Comparison of ENCODE assay signal across 22 mouse cellular contexts in genomic region chr14:14960441-14960988, GRCm38 (mm10).
DNase-seq lines count a peak whose midpoint lies in the region; ATAC-seq and TF ChIP-seq lines count a peak whose summit lies in the region.
"Had no signal": no experiment of that assay in that cellular context is flagged by ENCODE, and none has a peak within 500 bp of the region (broad histone marks: within the 10 kb centered on the region; RNA-seq: fewer than 3 reads in every experiment).

No protein-coding gene starts in this region.

- H3K9me3 ChIP-seq in hindbrain, embryonic 13.5 days = no peaks in the 10 kb centered on the region
- no peaks in the 10 kb centered on the region for H3K9me3 ChIP-seq in hindbrain, embryonic 11.5 days (ENCODE audit: control insufficient read depth, low read length)
- H3K9me3 ChIP-seq in neural tube, embryonic 12.5 days = no peaks in the 10 kb centered on the region
- no peaks in the 10 kb centered on the region for H3K9me3 ChIP-seq in hindbrain, postnatal 0 days (ENCODE audit: low read length)
- H3K9me3 ChIP-seq: embryonic facial prominence, embryonic 10.5 days; heart, embryonic 15.5 days; megakaryocyte, embryonic 14.5 days had no signal

- H3K9ac ChIP-seq in hindbrain, embryonic 13.5 days = no peak overlapping the region
- H3K9ac ChIP-seq in hindbrain, embryonic 11.5 days (ENCODE audit: low read depth, low read length) = no peak overlapping the region
- H3K9ac ChIP-seq in neural tube, embryonic 12.5 days = no peak overlapping the region
- H3K9ac ChIP-seq in hindbrain, postnatal 0 days (replicated peaks; ENCODE audit: low read length) = no peak overlapping the region
- H3K9ac ChIP-seq: heart, embryonic 15.5 days had no signal

- H3K4me1 ChIP-seq in hindbrain, embryonic 13.5 days (replicated peaks) = peaks cover 7% of the 10 kb centered on the region
- H3K4me1 ChIP-seq in hindbrain, embryonic 11.5 days (replicated peaks; ENCODE audit: control insufficient read depth, insufficient read depth, low read length) = no peaks in the 10 kb centered on the region
- no peaks in the 10 kb centered on the region for H3K4me1 ChIP-seq in neural tube, embryonic 12.5 days
- 0 out of 2 replicates have a peak, but pooled peaks cover 4% of the 10 kb centered on the region for H3K4me1 ChIP-seq in hindbrain, postnatal 0 days (ENCODE audit: insufficient read depth, low read length)
- H3K4me1 ChIP-seq in olfactory bulb, adult 2 months (ENCODE audit: control insufficient read depth, insufficient read depth, low read length) = peaks cover 2% of the 10 kb centered on the region
- H3K4me1 ChIP-seq: embryonic facial prominence, embryonic 10.5 days; heart, embryonic 15.5 days; megakaryocyte, embryonic 14.5 days had no signal

- TF ChIP-seq POLR2A in olfactory bulb, adult 2 months (IDR thresholded peaks at IDR 0.05; ENCODE audit: insufficient read depth, low read depth, low read length) = no peak

- H3K36me3 ChIP-seq in hindbrain, embryonic 13.5 days = no peaks in the 10 kb centered on the region
- no peaks in the 10 kb centered on the region for H3K36me3 ChIP-seq in hindbrain, embryonic 11.5 days (ENCODE audit: control insufficient read depth, insufficient read depth, low read length)
- H3K36me3 ChIP-seq in neural tube, embryonic 12.5 days = no peaks in the 10 kb centered on the region
- H3K36me3 ChIP-seq in hindbrain, postnatal 0 days (ENCODE audit: insufficient read depth, low read length) = no peaks in the 10 kb centered on the region
- H3K36me3 ChIP-seq: embryonic facial prominence, embryonic 10.5 days; heart, embryonic 15.5 days had no signal

- TF ChIP-seq CTCF in hindbrain, postnatal 0 days (IDR thresholded peaks at IDR 0.05; ENCODE audit: low read depth) = no peak
- no peak for TF ChIP-seq CTCF in olfactory bulb, adult 2 months (IDR thresholded peaks at IDR 0.05; ENCODE audit: insufficient read depth, low read depth, low read length)

- H3K27me3 ChIP-seq in hindbrain, embryonic 13.5 days = no peaks in the 10 kb centered on the region
- H3K27me3 ChIP-seq in hindbrain, embryonic 11.5 days (ENCODE audit: control insufficient read depth, insufficient read depth, low read length) = no peaks in the 10 kb centered on the region
- H3K27me3 ChIP-seq in neural tube, embryonic 12.5 days (replicated peaks) = no peaks in the 10 kb centered on the region
- no peaks in the 10 kb centered on the region for H3K27me3 ChIP-seq in hindbrain, postnatal 0 days (ENCODE audit: insufficient read depth, low read length)
- H3K27me3 ChIP-seq: heart, embryonic 15.5 days had no signal

- H3K27ac ChIP-seq in hindbrain, embryonic 13.5 days = peak overlapping the region; percentile 71
- H3K27ac ChIP-seq in hindbrain, embryonic 11.5 days (ENCODE audit: low read depth, low read length) = no peak overlapping the region
- no peak overlapping the region for H3K27ac ChIP-seq in neural tube, embryonic 12.5 days
- peak overlapping the region; percentile 66 for H3K27ac ChIP-seq in hindbrain, postnatal 0 days
- H3K27ac ChIP-seq in olfactory bulb, adult 2 months (ENCODE audit: insufficient read depth, low read depth, low read length) = peak overlapping the region; percentile 83
- H3K27ac ChIP-seq: embryonic facial prominence, embryonic 10.5 days; heart, embryonic 15.5 days; kidney, postnatal 0 days had no signal

- DNase-seq in hindbrain, embryonic 11.5 days (ENCODE audit: low spot score) = no peak
- no peak for DNase-seq in neural tube, embryonic 10.5 days (ENCODE audit: extremely low spot score, low spot score)
- peak; percentile 8 for DNase-seq in hindbrain, postnatal 0 days (ENCODE audit: low spot score)
- DNase-seq in spleen, adult 12 weeks (ENCODE audit: low spot score) = no peak
- DNase-seq: adrenal gland, postnatal 36 days; B cell, adult 2 months; cerebellum, adult 2 months; cerebellum, postnatal 36 days; gastrocnemius, postnatal 14 days; kidney, adult 18-20 months; left cerebral cortex, postnatal 4 days; liver; lung, postnatal 14 days; thymus, postnatal 25 days had no signal

- peak; percentile 65; the same call in 1 of the 2 replicates for ATAC-seq in hindbrain, embryonic 13.5 days (ENCODE audit: low FRiP score)
- ATAC-seq in hindbrain, embryonic 11.5 days (ENCODE audit: low FRiP score) = no peak
- ATAC-seq in neural tube, embryonic 12.5 days (ENCODE audit: low FRiP score, low read depth) = peak; percentile 29; the same call in 1 of the 2 replicates
- ATAC-seq in hindbrain, postnatal 0 days = peak; percentile 64
- ATAC-seq in megakaryocyte, adult 5-6 weeks (ENCODE audit: poor library complexity, severe bottlenecking) = no peak

- no peak overlapping the region for H3K4me2 ChIP-seq in hindbrain, embryonic 13.5 days
- no peak overlapping the region for H3K4me2 ChIP-seq in hindbrain, embryonic 11.5 days (replicated peaks; ENCODE audit: low read depth, low read length)
- no peak overlapping the region for H3K4me2 ChIP-seq in neural tube, embryonic 12.5 days (replicated peaks)
- no peak overlapping the region for H3K4me2 ChIP-seq in hindbrain, postnatal 0 days (ENCODE audit: low read depth, low read length)
- H3K4me2 ChIP-seq: heart, embryonic 15.5 days had no signal

- no peak overlapping the region for H3K4me3 ChIP-seq in hindbrain, embryonic 13.5 days
- no peak overlapping the region for H3K4me3 ChIP-seq in hindbrain, embryonic 11.5 days (ENCODE audit: low read depth, low read length)
- H3K4me3 ChIP-seq in neural tube, embryonic 12.5 days = no peak overlapping the region
- H3K4me3 ChIP-seq in hindbrain, postnatal 0 days (ENCODE audit: low read length) = no peak overlapping the region
- H3K4me3 ChIP-seq in olfactory bulb, adult 2 months (ENCODE audit: insufficient read depth, low read depth, low read length) = no peak overlapping the region
- H3K4me3 ChIP-seq: embryonic facial prominence, embryonic 10.5 days; heart, embryonic 15.5 days; megakaryocyte, embryonic 14.5 days had no signal

- 70% methylated on average over 2 of the region's 2 CpGs for WGBS in hindbrain, embryonic 13.5 days
- 78% methylated on average over 2 of the region's 2 CpGs for WGBS in hindbrain, embryonic 11.5 days
- 83% methylated on average over 2 of the region's 2 CpGs for WGBS in neural tube, embryonic 12.5 days
- WGBS in hindbrain, postnatal 0 days = 49% methylated on average over 2 of the region's 2 CpGs
- WGBS in olfactory bulb, adult 2 months = 41% methylated on average over 2 of the region's 2 CpGs

Comparison
In these comparisons a context has a peak if more than half of its experiments do, and no peak if none do; other contexts are left out.
1. ATAC-seq: peak in hindbrain, embryonic 13.5 days (single experiment), neural tube, embryonic 12.5 days (single experiment) and hindbrain, postnatal 0 days (single experiment); none in hindbrain, embryonic 11.5 days (single experiment) and megakaryocyte, adult 5-6 weeks (single experiment).
2. H3K27ac ChIP-seq: peak in hindbrain, embryonic 13.5 days (single experiment), hindbrain, postnatal 0 days (single experiment) and olfactory bulb, adult 2 months (single experiment); none in hindbrain, embryonic 11.5 days (single experiment) and neural tube, embryonic 12.5 days (single experiment).